In the genomic region with DNA sequence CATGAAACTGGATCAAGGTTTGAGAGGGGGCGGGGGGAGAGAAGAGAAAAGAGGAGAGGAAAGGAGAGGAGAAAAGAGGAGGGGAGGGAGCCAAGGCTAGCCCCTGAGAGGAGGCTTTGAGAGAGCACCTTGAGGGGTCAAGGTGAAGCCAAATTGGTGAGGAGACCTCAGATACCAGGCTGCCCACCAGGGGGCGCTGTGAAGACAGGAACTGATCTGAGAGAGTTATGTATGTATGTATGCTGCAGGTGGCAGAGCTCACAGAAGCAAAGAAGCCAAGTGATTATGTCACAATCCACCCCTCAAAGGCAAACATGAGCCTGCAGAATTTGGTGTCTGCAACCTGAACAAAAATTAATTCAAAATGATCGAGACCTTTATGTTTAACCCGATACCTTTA, we compare ENCODE assay signal across 8 mouse cellular contexts. TPM values are rescaled to one million over a fixed set of nuclear protein-coding genes. Genes with fewer than 3 reads are reported as not detected.
DNase-seq lines count a peak whose midpoint lies in the region; ATAC-seq lines count a peak whose summit lies in the region.

No protein-coding gene starts in this region.

- no peak overlapping the region for H3K4me3 ChIP-seq in liver, embryonic 12.5 days
- H3K4me3 ChIP-seq in neural tube, embryonic 14.5 days (ENCODE audit: low read depth, low read length), result no peak overlapping the region

- no peak overlapping the region for H3K9ac ChIP-seq in liver, embryonic 12.5 days
- no peak overlapping the region for H3K9ac ChIP-seq in neural tube, embryonic 14.5 days (replicated peaks; ENCODE audit: low read depth, low read length)

- no peak overlapping the region for H3K4me2 ChIP-seq in liver, embryonic 12.5 days
- H3K4me2 ChIP-seq in neural tube, embryonic 14.5 days (ENCODE audit: low read depth, low read length), result no peak overlapping the region

- H3K36me3 ChIP-seq in liver, embryonic 12.5 days, result peaks cover 89% of the 10 kb centered on the region
- H3K36me3 ChIP-seq in neural tube, embryonic 14.5 days (ENCODE audit: control insufficient read depth, insufficient read depth, low read length), result peaks cover 20% of the 10 kb centered on the region

- peak; percentile 37; the same call in 1 of the 2 replicates for ATAC-seq in liver, embryonic 12.5 days
- ATAC-seq in neural tube, embryonic 14.5 days (ENCODE audit: low read depth), result peak; percentile 46; the same call in 1 of the 2 replicates

- H3K9me3 ChIP-seq in liver, embryonic 12.5 days (replicated peaks), result no peaks in the 10 kb centered on the region
- H3K9me3 ChIP-seq in neural tube, embryonic 14.5 days (ENCODE audit: control insufficient read depth, low read length), result no peaks in the 10 kb centered on the region

- DNase-seq in B cell, adult 2 months, result peak; percentile 97
- DNase-seq in adrenal gland, adult 18-20 months (ENCODE audit: low spot score in 2 of 2), result peak; percentile 82 to 87
- DNase-seq in embryo, embryonic 10 days (ENCODE audit: low spot score), result peak; percentile 87
- peak; percentile 77 to 86 for DNase-seq in gastrocnemius, postnatal 4 days (ENCODE audit: low spot score in 2 of 2)
- peak; percentile 93 for DNase-seq in kidney, postnatal 10 days
- peak; percentile 94 for DNase-seq in testis, postnatal 10 days (ENCODE audit: low spot score)

- H3K27me3 ChIP-seq in liver, embryonic 12.5 days (replicated peaks), result no peaks in the 10 kb centered on the region
- H3K27me3 ChIP-seq in neural tube, embryonic 14.5 days (ENCODE audit: control insufficient read depth, insufficient read depth, low read length), result no peaks in the 10 kb centered on the region

- H3K27ac ChIP-seq in liver, embryonic 12.5 days, result no peak overlapping the region
- no peak overlapping the region for H3K27ac ChIP-seq in neural tube, embryonic 14.5 days (ENCODE audit: low read depth, low read length)

- no peaks in the 10 kb centered on the region; the same call in 1 of the 2 replicates for H3K4me1 ChIP-seq in liver, embryonic 12.5 days
- no peaks in the 10 kb centered on the region for H3K4me1 ChIP-seq in neural tube, embryonic 14.5 days (ENCODE audit: control insufficient read depth, insufficient read depth, low read length)

- 56% methylated on average over 4 of the region's 4 CpGs for WGBS in liver, embryonic 12.5 days (ENCODE audit: insufficient replicate concordance)
- WGBS in neural tube, embryonic 14.5 days, result 67% methylated on average over 4 of the region's 4 CpGs

RNA-seq across cellular contexts. Expression of gene Ubqln1, which starts 27.0 kb away (rescaled TPM):
- 100 to 1,000 TPM; 151 to 156 TPM for total RNA-seq in adrenal gland, adult 18-20 months (2021)
- 10 to 100 TPM; 66.4 to 70.1 TPM for total RNA-seq in gastrocnemius, postnatal 4 days (2021)
- polyA plus RNA-seq in liver, embryonic 12.5 days (2016; fragmentation: Nextera tagmentation; extraction: Ambion mirVana), result 83.3 and 83.6 TPM in 2 replicates
- polyA plus RNA-seq in neural tube, embryonic 14.5 days (2014; fragmentation: Nextera tagmentation; extraction: Ambion mirVana), result 108 and 144 TPM in 2 replicates

RNA-seq across cellular contexts. Expression of gene Idnk, which starts 31.0 kb away (rescaled TPM):
- total RNA-seq in adrenal gland, adult 18-20 months (2021), result 10 to 100 TPM; 59.7 to 65.5 TPM
- total RNA-seq in gastrocnemius, postnatal 4 days (2021), result 10 to 100 TPM; 10.8 to 13.9 TPM
- 24.6 and 25.8 TPM in 2 replicates for polyA plus RNA-seq in liver, embryonic 12.5 days (2016; fragmentation: Nextera tagmentation; extraction: Ambion mirVana)
- polyA plus RNA-seq in neural tube, embryonic 14.5 days (2014; fragmentation: Nextera tagmentation; extraction: Ambion mirVana), result 62.6 and 69.7 TPM in 2 replicates

Comparison
In these comparisons a context has a peak if more than half of its experiments do, and no peak if none do; other contexts are left out.
1. RNA of gene Idnk, which starts 31.0 kb away (total RNA-seq): 59.7 to 65.5 TPM in adrenal gland, adult 18-20 months; 10.8 to 13.9 TPM in gastrocnemius, postnatal 4 days; every median in the first group is over 4 times any median in the second.
2. Peak in every context shown above with its lines, with median percentiles within 50 percentile points of each other: DNase-seq.